In genomic region chr6:128788517-128788916, GRCm38 (mm10) we compare ENCODE assay signal across 23 mouse cellular contexts. TPM values are rescaled to one million over a fixed set of nuclear protein-coding genes. Genes with fewer than 3 reads are reported as not detected.
"Had no signal": no experiment of that assay in that cellular context is flagged by ENCODE, and none has a peak within 500 bp of the region (broad histone marks: within the 10 kb centered on the region; RNA-seq: fewer than 3 reads in every experiment).

No protein-coding gene starts in this region.

- H3K27ac ChIP-seq: left cerebral cortex, adult 2 months; liver, embryonic 14.5 days; lung, embryonic 15.5 days; midbrain, embryonic 12.5 days; midbrain, embryonic 15.5 days had no signal

- H3K4me2 ChIP-seq: lung, embryonic 15.5 days; midbrain, embryonic 12.5 days; midbrain, embryonic 15.5 days had no signal

- H3K4me1 ChIP-seq: lung, embryonic 15.5 days; midbrain, embryonic 12.5 days; midbrain, embryonic 15.5 days had no signal

- ATAC-seq: midbrain, embryonic 15.5 days had no signal

- H3K36me3 ChIP-seq: lung, embryonic 15.5 days; midbrain, embryonic 12.5 days; midbrain, embryonic 15.5 days had no signal

- DNase-seq: kidney, adult 18-20 months; kidney, adult 9 months; kidney, postnatal 10 days; kidney, postnatal 36 days; layer of hippocampus, postnatal 36 days; lung, adult 18-20 months; lung, postnatal 10 days; lung, postnatal 36 days; thymus, postnatal 25 days had no signal

- H3K9me3 ChIP-seq: lung, embryonic 15.5 days; midbrain, embryonic 12.5 days; midbrain, embryonic 15.5 days had no signal

- H3K4me3 ChIP-seq: left cerebral cortex, adult 2 months; lung, embryonic 15.5 days; midbrain, embryonic 12.5 days; midbrain, embryonic 15.5 days had no signal

- H3K9ac ChIP-seq: liver, embryonic 14.5 days; lung, embryonic 15.5 days; midbrain, embryonic 12.5 days; midbrain, embryonic 15.5 days had no signal

- H3K27me3 ChIP-seq: lung, embryonic 15.5 days; midbrain, embryonic 12.5 days; midbrain, embryonic 15.5 days had no signal

RNA-seq across cellular contexts. Expression of gene Klrb1c, which starts 0.5 kb away (rescaled TPM):
- total RNA-seq: layer of hippocampus, postnatal 36 days; left cerebral cortex, adult 2 months; left cerebral cortex, postnatal 10 days; left cerebral cortex, postnatal 36 days had no signal
- polyA plus RNA-seq: limb, embryonic 11.5 days; midbrain, embryonic 12.5 days; neural tube, embryonic 11.5 days; neural tube, embryonic 14.5 days; small intestine, adult 2 months had no signal

RNA-seq across cellular contexts. Expression of gene Gm44511, which starts 37.6 kb away (rescaled TPM):
- total RNA-seq: layer of hippocampus, postnatal 10 days; layer of hippocampus, postnatal 36 days; left cerebral cortex, adult 2 months; left cerebral cortex, postnatal 10 days; left cerebral cortex, postnatal 36 days had no signal
- polyA plus RNA-seq: limb, embryonic 11.5 days; limb, embryonic 14.5 days; liver, adult 2 months; liver, embryonic 14.5 days; lung, embryonic 15.5 days; midbrain, embryonic 12.5 days; midbrain, embryonic 15.5 days; neural tube, embryonic 11.5 days; neural tube, embryonic 14.5 days had no signal

RNA-seq across cellular contexts. Expression of gene Klrb1b, which starts 37.6 kb away (rescaled TPM):
- total RNA-seq: layer of hippocampus, postnatal 10 days; layer of hippocampus, postnatal 36 days; left cerebral cortex, adult 2 months; left cerebral cortex, postnatal 10 days; left cerebral cortex, postnatal 36 days had no signal
- polyA plus RNA-seq: limb, embryonic 11.5 days; liver, adult 2 months; midbrain, embryonic 12.5 days; midbrain, embryonic 15.5 days; neural tube, embryonic 14.5 days had no signal
